Mouse (Mus musculus) layer of hippocampus, adult 2 months (tissue): ENCODE results near the gene Hoxb6. TPM values are rescaled to one million over a fixed set of nuclear protein-coding genes. Genes with fewer than 3 reads are reported as not detected.

ENCODE experiments used
- DNase-seq, 2 experiments: peaks; one replicate each; pipeline ENCODE4 v3.0.0; 2022; ENCODE audit warnings: low spot score in 2 of 2
- H3K27ac ChIP-seq: fragments of 200-600 bp; 2 replicates; pipeline ENCODE4 v1.8.1; 2022
- H3K4me3 ChIP-seq: fragments of 200-600 bp; 2 replicates; pipeline ENCODE4 v1.8.1; 2022; ENCODE audit warnings: mild to moderate bottlenecking
- CTCF ChIP-seq: fragments of 200-600 bp; conservative IDR thresholded peaks from 2 replicates; pipeline ENCODE4 v1.8.1; 2022; ENCODE audit warnings: antibody characterized with exemption, mild to moderate bottlenecking, moderate library complexity
- total RNA-seq, 2 experiments: library from RNA; stranded (reverse); gene quantifications; 2 replicates each; pipeline ENCODE4 v1.2.3; 2021

The Hoxb6 gene
- total RNA-seq, 2 experiments from 2014 or later = not detected

DNA sequence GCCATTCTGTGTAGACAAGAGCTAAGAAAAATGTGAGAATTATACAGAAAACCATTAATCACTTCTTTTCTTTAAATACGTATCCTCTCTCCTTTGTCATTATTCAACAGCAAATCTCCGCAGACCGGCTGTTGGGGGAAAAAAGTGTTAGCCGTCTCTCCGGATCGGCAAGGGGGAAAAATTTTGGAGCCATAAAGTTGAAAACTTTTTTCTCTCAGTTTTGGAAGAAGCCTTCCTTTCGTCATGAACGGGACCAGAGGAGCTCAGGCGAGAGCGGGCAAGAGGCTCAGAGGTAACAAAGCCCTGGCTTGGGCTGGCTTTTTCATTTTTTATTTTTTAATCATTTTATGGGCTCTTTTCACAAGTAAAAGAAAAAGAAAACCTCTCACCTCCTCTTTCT, 30.9 kb downstream of the Hoxb6 start, which contains the start of gene Hoxb3:
Hoxb3 (plus strand) TSS at position 173 of the 400 bp plus-strand sequence.
- Histone ChIP-seq H3K4me3 (no peak within 1 kb of the TSS), H3K27ac (no peak within 1 kb of the TSS)
- no peak for DNase-seq
- TF ChIP-seq CTCF = no peak

DNA sequence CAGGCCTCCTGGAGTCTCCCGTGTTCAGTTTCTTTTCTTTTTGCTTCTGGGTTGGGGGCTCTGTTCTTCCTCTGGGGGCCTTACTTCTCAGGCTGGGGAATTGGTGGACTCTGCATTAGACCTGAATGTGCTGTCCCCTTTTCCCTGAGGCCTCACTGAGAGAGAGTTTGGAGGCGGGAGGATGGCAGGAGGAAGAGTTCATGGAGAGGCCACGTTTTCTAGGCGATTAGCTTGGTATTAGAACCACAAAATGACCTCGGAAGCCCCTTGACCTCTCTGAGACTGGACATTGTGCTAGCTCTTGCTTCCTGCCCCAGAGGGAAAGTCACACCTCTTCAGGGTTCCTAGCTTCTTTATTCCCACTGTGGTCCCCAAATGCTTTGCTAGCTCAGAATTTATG, 31.8 kb downstream of the Hoxb6 start:
- TF ChIP-seq CTCF = no peak
- DNase-seq = no peak
- Histone ChIP-seq H3K27ac (no peak overlapping the region), H3K4me3 (no peak overlapping the region)

DNA sequence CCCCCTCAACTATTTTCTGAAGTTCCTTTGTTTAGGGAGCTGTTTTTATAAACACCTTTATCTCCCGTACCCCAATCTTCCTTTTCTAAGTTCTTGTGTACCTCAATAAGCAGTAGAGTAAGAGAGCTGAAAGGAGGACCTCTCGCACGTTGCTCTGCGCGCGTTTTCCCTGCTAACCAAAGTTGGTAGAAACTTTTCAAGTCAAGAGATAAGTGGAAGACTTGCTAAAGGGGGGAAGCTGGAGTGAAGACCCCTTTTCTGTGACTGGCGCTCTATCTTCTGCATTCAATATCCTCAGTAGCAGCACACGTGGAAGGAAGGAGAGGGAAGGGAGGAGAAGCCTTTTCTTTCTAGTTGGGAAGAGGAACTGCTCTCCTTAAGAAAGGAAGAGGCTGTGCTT, 32.7 kb downstream of the Hoxb6 start:
- DNase-seq = no peak

DNA sequence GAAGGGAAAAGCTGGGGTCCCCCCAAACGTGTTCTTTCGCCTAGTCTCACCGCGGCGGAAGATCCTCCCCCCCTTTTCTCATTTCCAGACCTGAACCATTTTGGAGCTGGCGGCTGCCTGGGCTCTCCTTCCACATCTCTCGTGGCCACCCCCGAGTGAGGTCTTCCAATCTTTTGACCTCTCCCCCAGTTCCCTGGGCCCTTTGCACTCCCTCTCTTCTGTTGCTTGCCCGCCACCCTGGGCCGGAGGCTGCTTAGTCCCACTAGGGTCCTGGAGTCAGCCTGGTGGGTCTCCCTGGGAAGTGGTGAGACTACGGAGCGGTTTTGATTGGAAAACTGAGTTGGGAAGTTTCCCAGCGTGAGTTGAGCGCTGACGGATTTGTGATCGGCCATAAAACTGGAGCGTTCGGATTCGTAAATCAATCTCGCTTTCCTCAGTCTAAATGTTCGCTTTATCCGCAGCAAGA, 33.5 kb downstream of the Hoxb6 start:
- no peak overlapping the region for H3K4me3 ChIP-seq
- DNase-seq = no peak
- TF ChIP-seq CTCF = no peak
- no peak overlapping the region for H3K27ac ChIP-seq

More for the DNA sequence above, 32.7 kb downstream of the Hoxb6 start:
- H3K27ac ChIP-seq = no peak overlapping the region
- H3K4me3 ChIP-seq = no peak overlapping the region
- no peak for TF ChIP-seq CTCF

DNA sequence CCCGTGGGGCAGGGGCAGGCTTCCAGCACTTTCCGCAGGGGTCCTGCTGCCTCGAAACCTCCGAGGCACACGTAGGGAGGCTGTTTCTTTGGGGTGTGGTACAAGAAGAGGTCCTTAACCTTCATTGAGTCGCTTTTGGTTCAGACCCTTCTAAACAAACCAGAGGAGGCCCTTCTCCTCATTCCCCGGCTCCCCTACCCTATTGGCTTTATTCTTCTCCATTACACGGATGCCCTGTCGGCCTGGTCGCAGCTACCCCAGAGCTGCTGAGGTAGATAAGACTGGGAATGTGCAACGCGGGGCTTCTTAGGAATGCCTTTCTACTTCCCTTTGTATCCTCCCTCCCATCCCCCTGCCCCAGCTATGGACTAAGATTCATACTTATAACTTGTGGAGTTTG, 34.4 kb downstream of the Hoxb6 start:
- H3K4me3 ChIP-seq = no peak overlapping the region
- no peak overlapping the region for H3K27ac ChIP-seq
- no peak for DNase-seq
- TF ChIP-seq CTCF = no peak

DNA sequence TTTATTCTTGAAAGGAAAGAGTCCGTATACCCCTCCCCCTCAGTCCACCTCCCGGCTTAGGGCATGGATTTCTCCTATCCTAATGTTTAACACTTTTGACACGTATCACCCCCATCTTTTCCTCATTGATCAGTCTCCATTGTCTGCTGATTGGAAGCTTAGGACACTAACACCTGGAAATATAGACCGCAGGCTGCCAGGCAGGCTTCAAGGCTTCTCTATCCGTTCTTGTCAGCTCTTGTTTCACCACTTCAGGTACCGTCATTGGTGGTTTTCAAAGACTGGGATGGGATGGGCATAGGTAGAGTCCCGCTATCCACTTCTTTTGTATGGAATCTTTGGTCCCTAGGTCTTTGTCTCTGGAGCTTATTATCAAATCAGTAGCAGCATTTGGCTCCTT, 34.8 kb downstream of the Hoxb6 start:
- H3K27ac ChIP-seq = no peak overlapping the region
- no peak for TF ChIP-seq CTCF
- no peak overlapping the region for H3K4me3 ChIP-seq
- DNase-seq = no peak

DNA sequence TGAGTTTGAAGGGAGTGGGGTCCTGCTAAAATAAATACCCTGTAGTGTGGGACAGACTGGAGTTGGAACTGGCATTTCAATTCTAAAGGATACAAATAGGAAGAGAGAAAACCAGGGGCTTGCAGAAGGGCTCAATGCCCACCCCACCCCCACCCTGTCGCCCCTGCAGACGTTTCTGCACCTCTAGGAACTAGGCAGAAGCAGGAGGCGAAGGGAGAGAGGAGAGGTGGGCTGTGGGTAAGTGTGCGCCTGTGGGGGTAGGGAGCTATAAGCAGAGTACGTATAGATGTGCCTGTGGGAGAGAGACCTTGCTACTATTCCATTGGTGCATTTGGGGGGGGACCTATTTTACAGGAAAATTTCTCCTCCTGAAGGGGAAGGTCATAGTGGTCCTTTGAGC, 35.5 kb downstream of the Hoxb6 start:
- no peak for DNase-seq
- H3K27ac ChIP-seq = no peak overlapping the region
- H3K4me3 ChIP-seq = no peak overlapping the region
- TF ChIP-seq CTCF = no peak

DNA sequence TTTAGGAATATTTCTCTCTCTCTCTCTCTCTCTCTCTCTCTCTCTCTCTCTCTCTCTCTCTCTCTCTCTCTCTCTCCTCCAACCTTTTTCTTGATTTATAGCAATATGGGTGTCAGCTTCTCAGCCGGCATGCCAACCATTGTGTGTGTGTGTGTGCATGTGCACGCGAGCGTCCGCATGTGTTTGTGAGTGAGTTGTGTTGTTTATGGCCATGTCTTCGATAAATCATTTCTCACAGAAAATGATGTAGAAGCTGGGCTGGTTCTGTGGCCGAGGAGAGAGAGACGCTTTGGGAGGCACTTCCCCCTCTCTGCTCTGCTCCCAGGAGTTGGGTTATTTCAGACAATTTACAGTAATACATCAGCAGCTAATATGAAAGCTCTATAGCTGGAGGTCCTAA, 36.3 kb downstream of the Hoxb6 start:
- Histone ChIP-seq H3K27ac (no peak overlapping the region), H3K4me3 (no peak overlapping the region)
- DNase-seq = no peak
- TF ChIP-seq CTCF = no peak

DNA sequence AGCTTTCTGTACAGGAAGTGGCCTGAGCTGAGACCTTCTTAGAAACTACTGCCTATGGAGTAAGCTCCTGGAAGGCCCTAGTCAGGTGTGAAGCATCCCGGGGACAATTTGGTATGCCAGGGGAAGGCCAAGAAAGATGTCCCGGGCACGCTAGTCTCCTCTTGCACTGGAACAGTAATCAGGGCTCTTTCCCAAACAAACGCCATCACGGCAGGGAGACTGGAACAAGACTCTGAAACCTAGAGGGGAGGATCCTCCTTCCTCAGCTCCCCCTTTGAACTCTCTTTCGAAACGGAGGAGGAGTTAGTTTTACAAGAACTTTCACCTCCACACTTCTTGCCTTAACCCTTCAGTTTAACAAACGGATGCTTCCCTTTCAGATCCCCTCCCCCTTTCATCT, 39.8 kb downstream of the Hoxb6 start:
- no peak for TF ChIP-seq CTCF
- Histone ChIP-seq H3K4me3 (no peak overlapping the region), H3K27ac (no peak overlapping the region)
- no peak for DNase-seq

DNA sequence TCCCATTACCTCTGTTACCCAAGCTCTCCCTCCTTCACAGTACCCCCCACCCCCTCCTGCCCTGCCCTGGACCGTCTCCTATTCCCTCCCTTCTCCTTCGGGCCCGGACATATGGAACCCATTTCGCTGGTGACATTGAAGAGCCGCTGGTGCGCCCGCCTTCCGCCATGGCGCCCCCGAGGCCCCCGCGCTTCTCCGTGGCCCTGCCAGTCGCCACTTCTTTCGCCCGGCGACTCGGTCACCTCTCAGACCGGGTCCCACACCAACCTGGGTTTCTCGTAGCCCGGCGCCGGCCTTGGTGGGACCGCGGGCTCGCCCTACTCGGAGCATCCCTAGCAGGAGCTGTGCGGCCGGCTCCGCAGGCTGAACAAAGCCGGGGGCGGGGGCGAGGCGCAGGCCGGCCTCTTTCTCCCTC, 40.3 kb downstream of the Hoxb6 start:
- no peak overlapping the region for H3K27ac ChIP-seq
- no peak for TF ChIP-seq CTCF

DNA sequence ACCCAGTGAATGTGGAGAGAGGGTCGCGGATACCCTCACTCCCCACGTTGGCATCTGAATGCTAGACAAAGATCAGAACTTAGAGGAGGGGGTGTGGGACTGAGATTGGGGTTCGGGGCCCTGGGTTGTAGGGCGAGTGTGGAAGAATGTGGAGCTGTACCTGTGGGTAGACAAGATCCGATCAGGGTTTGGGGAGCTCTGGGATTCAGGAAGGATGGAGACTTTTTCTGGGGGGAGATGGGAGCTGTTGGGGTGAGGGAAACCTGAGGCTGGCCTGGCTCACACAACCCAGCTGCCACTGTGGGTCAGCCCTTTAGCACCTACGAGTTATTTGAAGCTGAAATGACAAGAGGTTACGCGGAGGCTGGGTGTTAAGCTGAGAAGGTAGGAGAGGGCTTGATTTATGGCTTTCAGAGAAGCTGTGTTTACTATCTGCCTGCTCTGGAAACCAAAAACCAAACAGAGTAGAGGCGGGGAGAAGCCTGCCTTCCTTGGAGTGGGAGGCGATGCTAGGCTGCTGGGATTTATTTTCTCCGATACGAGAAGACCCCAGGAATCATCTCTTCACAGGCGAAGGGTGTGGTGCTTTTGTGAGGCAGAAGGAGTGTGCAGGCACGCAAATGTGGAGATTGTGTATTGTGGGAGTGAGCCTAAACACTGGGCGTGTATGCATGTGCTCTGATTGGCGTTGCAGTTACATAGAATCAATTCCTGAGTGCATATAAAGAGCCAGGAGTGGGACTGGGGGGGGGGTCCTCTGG, 41.1 kb downstream of the Hoxb6 start:
- H3K27ac ChIP-seq = no peak overlapping the region
- no peak for TF ChIP-seq CTCF
- no peak for DNase-seq
- H3K4me3 ChIP-seq = no peak overlapping the region

More for the DNA sequence above, 40.3 kb downstream of the Hoxb6 start:
- no peak for DNase-seq
- no peak overlapping the region for H3K4me3 ChIP-seq

DNA sequence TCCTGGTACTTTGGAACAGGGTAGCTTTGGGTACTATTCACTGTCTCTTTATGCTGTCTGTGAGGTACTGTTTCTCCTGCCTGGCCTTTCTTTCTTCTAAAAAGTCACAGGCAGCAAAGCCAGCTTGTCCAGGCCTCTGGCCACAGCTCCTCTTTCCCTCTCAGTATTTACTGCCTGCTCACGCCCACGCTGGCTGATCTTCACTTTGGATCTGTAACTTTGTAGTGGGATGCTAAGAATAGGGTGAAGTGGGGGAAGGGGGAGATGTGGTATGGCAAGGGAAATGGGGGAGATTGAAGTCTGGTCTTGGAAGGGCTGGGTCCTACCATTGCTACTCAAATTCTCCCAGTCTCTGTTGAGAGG, 41.7 kb downstream of the Hoxb6 start:
- DNase-seq = no peak
- H3K27ac ChIP-seq = no peak overlapping the region
- TF ChIP-seq CTCF = no peak
- H3K4me3 ChIP-seq = no peak overlapping the region

DNA sequence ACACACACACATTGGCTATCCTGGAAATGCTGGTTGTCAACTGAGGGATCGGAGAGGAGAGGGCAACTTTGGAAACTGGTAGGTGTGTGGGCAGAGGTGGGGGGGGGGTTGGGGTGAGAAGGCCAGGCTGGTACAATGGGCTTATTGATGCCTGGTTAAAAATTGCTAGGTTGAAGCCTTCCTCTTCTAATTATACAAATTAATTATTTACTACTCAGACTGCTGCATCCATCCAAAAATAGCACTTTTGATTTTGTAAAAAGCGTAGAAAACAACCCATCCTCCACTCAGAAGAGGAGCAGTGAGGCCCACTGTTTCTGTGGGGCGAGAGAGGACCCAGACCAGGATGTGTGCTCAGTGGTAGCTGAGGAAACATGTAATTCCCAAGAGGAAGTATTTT, 42.7 kb downstream of the Hoxb6 start:
- TF ChIP-seq CTCF = no peak
- Histone ChIP-seq H3K4me3 (no peak overlapping the region), H3K27ac (no peak overlapping the region)
- DNase-seq = no peak

DNA sequence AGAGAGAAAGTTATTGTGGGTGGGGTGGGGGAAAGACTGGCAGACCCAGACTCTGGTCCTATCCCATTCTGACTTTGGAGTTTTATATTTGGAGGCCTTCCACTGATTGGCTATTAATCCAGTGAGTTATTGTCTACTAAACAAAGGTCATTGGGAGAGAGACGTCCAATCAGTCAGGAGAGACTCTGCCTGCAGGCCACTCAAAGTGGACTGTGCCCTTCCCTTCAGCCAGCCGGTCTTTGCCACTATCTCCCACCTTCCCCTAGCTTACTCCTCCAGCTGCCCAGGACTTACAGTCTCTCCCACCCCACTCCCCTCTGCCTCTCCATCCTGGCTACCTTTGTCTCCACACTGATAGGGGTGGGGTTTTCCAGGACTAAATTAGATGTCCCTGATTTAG, 44.3 kb downstream of the Hoxb6 start:
- Histone ChIP-seq H3K27ac (no peak overlapping the region), H3K4me3 (no peak overlapping the region)
- DNase-seq = no peak
- TF ChIP-seq CTCF = no peak
